Mouse (Mus musculus): ENCODE results near the gene Mterf4.

- TF ChIP-seq CTCF (IDR thresholded peaks at IDR 0.05; ENCODE audit: control insufficient read depth, insufficient read depth, insufficient replicate concordance, low read depth, low read length) (no peak), POLR2A (IDR thresholded peaks at IDR 0.05; ENCODE audit: control insufficient read depth, low read depth, low read length) (no peak)
These were observed 41.5 kb upstream of the Mterf4 start for GRCm38 (mm10) chr1:93347176-93347575.

Measured in testis, adult 2 months (tissue).